Mouse (Mus musculus): ENCODE data around the gene Trmt1.

DNA sequence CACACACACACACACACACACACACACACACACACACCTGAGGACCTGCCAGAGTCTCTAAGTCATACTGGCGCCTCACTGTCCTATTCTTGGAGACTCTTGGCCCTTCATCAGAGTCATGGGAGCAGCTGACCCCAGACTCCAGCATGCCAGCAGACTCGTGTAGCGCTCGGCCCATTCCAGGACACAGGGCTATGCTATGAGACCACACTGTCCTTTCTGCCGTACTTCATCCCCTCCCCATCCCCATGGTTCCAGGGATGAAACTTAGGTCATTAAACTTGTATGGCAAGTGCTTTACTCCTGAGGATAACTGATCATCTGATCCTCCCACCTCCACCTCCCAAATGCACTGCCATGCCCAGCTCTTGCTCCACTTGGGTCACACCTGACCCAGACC is 32.4 kb downstream of the Trmt1 start:
- no peak for TF ChIP-seq POLR2A (IDR thresholded peaks at IDR 0.05; ENCODE audit: extremely low read depth, insufficient read depth, low read length)
- no peak for TF ChIP-seq CTCF (IDR thresholded peaks at IDR 0.05; ENCODE audit: low read depth, low read length)
